Comparison of ENCODE assay signal across 13 mouse cellular contexts in genomic region chr11:69074776-69075069, GRCm38 (mm10). TPM values are rescaled to one million over a fixed set of nuclear protein-coding genes. Genes with fewer than 3 reads are reported as not detected.
DNase-seq lines count a peak whose midpoint lies in the region; ATAC-seq and TF ChIP-seq lines count a peak whose summit lies in the region.
"Had no signal": no experiment of that assay in that cellular context is flagged by ENCODE, and none has a peak within 500 bp of the region (broad histone marks: within the 10 kb centered on the region; RNA-seq: fewer than 3 reads in every experiment).

No protein-coding gene starts in this region.

- no peak overlapping the region for H3K4me2 ChIP-seq in forebrain, embryonic 13.5 days
- H3K4me2 ChIP-seq in forebrain, embryonic 11.5 days (ENCODE audit: low read depth, low read length, severe bottlenecking): no peak overlapping the region
- H3K4me2 ChIP-seq in midbrain, embryonic 12.5 days (replicated peaks): no peak overlapping the region
- no peak overlapping the region for H3K4me2 ChIP-seq in midbrain, embryonic 11.5 days
- H3K4me2 ChIP-seq in limb, embryonic 13.5 days (replicated peaks): no peak overlapping the region
- no peak overlapping the region for H3K4me2 ChIP-seq in stomach, postnatal 0 days (replicated peaks; ENCODE audit: low read depth)

- WGBS in forebrain, embryonic 13.5 days: 40% methylated on average over 2 of the region's 2 CpGs
- 41% methylated on average over 2 of the region's 2 CpGs for WGBS in forebrain, embryonic 11.5 days
- 46% methylated on average over 2 of the region's 2 CpGs for WGBS in midbrain, embryonic 12.5 days
- WGBS in midbrain, embryonic 11.5 days: 47% methylated on average over 2 of the region's 2 CpGs
- WGBS in limb, embryonic 13.5 days: 43% methylated on average over 2 of the region's 2 CpGs
- 43% methylated on average over 2 of the region's 2 CpGs for WGBS in stomach, postnatal 0 days

- TF ChIP-seq CTCF in stomach, postnatal 0 days (IDR thresholded peaks at IDR 0.05; ENCODE audit: low read depth): no peak

- H3K4me1 ChIP-seq in forebrain, embryonic 13.5 days: peaks cover 36% of the 10 kb centered on the region
- H3K4me1 ChIP-seq in forebrain, embryonic 11.5 days (replicated peaks; ENCODE audit: control insufficient read depth, insufficient read depth, low read length): peaks cover 5% of the 10 kb centered on the region; the same call in 1 of the 2 replicates
- peaks cover 33% of the 10 kb centered on the region for H3K4me1 ChIP-seq in midbrain, embryonic 12.5 days
- H3K4me1 ChIP-seq in midbrain, embryonic 11.5 days (ENCODE audit: control insufficient read depth, insufficient read depth, low read length): peaks cover 19% of the 10 kb centered on the region
- H3K4me1 ChIP-seq in limb, embryonic 13.5 days: peaks cover 24% of the 10 kb centered on the region
- H3K4me1 ChIP-seq in stomach, postnatal 0 days (replicated peaks; ENCODE audit: control insufficient read depth, insufficient read depth): no peaks in the 10 kb centered on the region

- H3K9me3 ChIP-seq in forebrain, embryonic 13.5 days (replicated peaks): no peaks in the 10 kb centered on the region
- no peaks in the 10 kb centered on the region for H3K9me3 ChIP-seq in forebrain, embryonic 11.5 days (ENCODE audit: control insufficient read depth, low read length)
- no peaks in the 10 kb centered on the region for H3K9me3 ChIP-seq in midbrain, embryonic 12.5 days
- no peaks in the 10 kb centered on the region for H3K9me3 ChIP-seq in midbrain, embryonic 11.5 days (ENCODE audit: control insufficient read depth, low read length)
- H3K9me3 ChIP-seq in limb, embryonic 13.5 days: no peaks in the 10 kb centered on the region
- no peaks in the 10 kb centered on the region for H3K9me3 ChIP-seq in stomach, postnatal 0 days (ENCODE audit: control insufficient read depth, low read length)
- H3K9me3 ChIP-seq: megakaryocyte, embryonic 14.5 days had no signal

- peak overlapping the region; percentile 93 for H3K27ac ChIP-seq in forebrain, embryonic 13.5 days
- H3K27ac ChIP-seq in forebrain, embryonic 11.5 days (ENCODE audit: low read depth, low read length): no peak overlapping the region
- peak overlapping the region; percentile 36 for H3K27ac ChIP-seq in midbrain, embryonic 12.5 days (replicated peaks)
- no peak overlapping the region for H3K27ac ChIP-seq in midbrain, embryonic 11.5 days (ENCODE audit: low read depth, low read length)
- H3K27ac ChIP-seq in limb, embryonic 13.5 days: peak overlapping the region; percentile 82
- H3K27ac ChIP-seq in stomach, postnatal 0 days (replicated peaks): peak overlapping the region; percentile 97

- no peaks in the 10 kb centered on the region for H3K27me3 ChIP-seq in forebrain, embryonic 13.5 days
- H3K27me3 ChIP-seq in forebrain, embryonic 11.5 days (ENCODE audit: control insufficient read depth, insufficient read depth, low read length): no peaks in the 10 kb centered on the region
- no peaks in the 10 kb centered on the region for H3K27me3 ChIP-seq in midbrain, embryonic 12.5 days
- H3K27me3 ChIP-seq in midbrain, embryonic 11.5 days (ENCODE audit: control insufficient read depth, insufficient read depth, low read length): no peaks in the 10 kb centered on the region
- no peaks in the 10 kb centered on the region for H3K27me3 ChIP-seq in limb, embryonic 13.5 days
- H3K27me3 ChIP-seq in stomach, postnatal 0 days (ENCODE audit: control insufficient read depth, insufficient read depth, low read length): no peaks in the 10 kb centered on the region
- H3K27me3 ChIP-seq: megakaryocyte, embryonic 14.5 days had no signal

- ATAC-seq in forebrain, embryonic 13.5 days: no peak
- ATAC-seq in forebrain, embryonic 11.5 days (replicated peaks; ENCODE audit: low FRiP score): no peak
- ATAC-seq in midbrain, embryonic 12.5 days (ENCODE audit: low FRiP score, low read depth): no peak
- no peak for ATAC-seq in midbrain, embryonic 11.5 days (ENCODE audit: low FRiP score)
- no peak for ATAC-seq in limb, embryonic 13.5 days (ENCODE audit: low FRiP score, low read depth)
- no peak for ATAC-seq in stomach, postnatal 0 days (ENCODE audit: low FRiP score, low TSS enrichment)

- no peak overlapping the region for H3K4me3 ChIP-seq in forebrain, embryonic 13.5 days
- no peak overlapping the region for H3K4me3 ChIP-seq in forebrain, embryonic 11.5 days (ENCODE audit: low read depth, low read length)
- no peak overlapping the region for H3K4me3 ChIP-seq in midbrain, embryonic 12.5 days
- H3K4me3 ChIP-seq in midbrain, embryonic 11.5 days (ENCODE audit: low read depth, low read length): no peak overlapping the region
- H3K4me3 ChIP-seq in limb, embryonic 13.5 days: no peak overlapping the region
- H3K4me3 ChIP-seq in stomach, postnatal 0 days (ENCODE audit: low read depth, low read length): no peak overlapping the region

- H3K36me3 ChIP-seq in forebrain, embryonic 13.5 days (ENCODE audit: poor library complexity, severe bottlenecking): no peaks in the 10 kb centered on the region
- H3K36me3 ChIP-seq in forebrain, embryonic 11.5 days (ENCODE audit: control insufficient read depth, insufficient read depth, low read length): no peaks in the 10 kb centered on the region
- no peaks in the 10 kb centered on the region for H3K36me3 ChIP-seq in midbrain, embryonic 12.5 days
- H3K36me3 ChIP-seq in midbrain, embryonic 11.5 days (ENCODE audit: control insufficient read depth, insufficient read depth, low read length): no peaks in the 10 kb centered on the region
- H3K36me3 ChIP-seq in limb, embryonic 13.5 days: no peaks in the 10 kb centered on the region
- no peaks in the 10 kb centered on the region for H3K36me3 ChIP-seq in stomach, postnatal 0 days (ENCODE audit: control insufficient read depth, insufficient read depth, low read length)

- no peak overlapping the region for H3K9ac ChIP-seq in forebrain, embryonic 13.5 days
- no peak overlapping the region for H3K9ac ChIP-seq in forebrain, embryonic 11.5 days (ENCODE audit: low read length)
- H3K9ac ChIP-seq in midbrain, embryonic 12.5 days (replicated peaks): no peak overlapping the region
- no peak overlapping the region for H3K9ac ChIP-seq in midbrain, embryonic 11.5 days (ENCODE audit: low read length)
- H3K9ac ChIP-seq in limb, embryonic 13.5 days: no peak overlapping the region
- H3K9ac ChIP-seq in stomach, postnatal 0 days (ENCODE audit: low read length): no peak overlapping the region

- no peak for TF ChIP-seq EP300 in stomach, postnatal 0 days (optimal IDR thresholded peaks at IDR 0.05)

- DNase-seq in forebrain, embryonic 11.5 days (ENCODE audit: low spot score): no peak
- DNase-seq in midbrain, embryonic 11.5 days (ENCODE audit: low spot score, missing footprints): no peak
- no peak for DNase-seq in stomach, postnatal 0 days (ENCODE audit: low spot score)
- DNase-seq in gastrocnemius, postnatal 10 days: no peak
- DNase-seq in cerebellum, adult 9-10 months: no peak
- DNase-seq: cerebellum, adult 8-10 months; kidney, adult 8-10 months; right cerebral cortex, postnatal 14 days had no signal

RNA-seq across cellular contexts. Expression of gene Tmem107, which starts 4.1 kb away (rescaled TPM):
- 55.1 and 57.2 TPM in 2 replicates for polyA plus RNA-seq in forebrain, embryonic 13.5 days (2015; fragmentation: Nextera tagmentation; extraction: Ambion mirVana)
- 60.3 and 60.6 TPM in 2 replicates for polyA plus RNA-seq in forebrain, embryonic 11.5 days (2014; fragmentation: Nextera tagmentation; extraction: Ambion mirVana)
- 45.1 and 48.3 TPM in 2 replicates for polyA plus RNA-seq in midbrain, embryonic 12.5 days (2016; fragmentation: Nextera tagmentation; extraction: Ambion mirVana)
- polyA plus RNA-seq in midbrain, embryonic 11.5 days (2014; fragmentation: Nextera tagmentation; extraction: Ambion mirVana): 53.5 and 57.7 TPM in 2 replicates
- polyA plus RNA-seq in limb, embryonic 13.5 days (2015; fragmentation: Nextera tagmentation; extraction: Ambion mirVana): 46.4 and 52.0 TPM in 2 replicates
- 28.4 and 30.8 TPM in 2 replicates for polyA plus RNA-seq in stomach, postnatal 0 days (2015; fragmentation: Nextera tagmentation; extraction: Ambion mirVana)
- 1 to 10 TPM; 4.3 to 5.2 TPM for total RNA-seq in gastrocnemius, postnatal 10 days (2021)

RNA-seq across cellular contexts. Expression of gene Vamp2, which starts 13.6 kb away (rescaled TPM):
- 110 and 124 TPM in 2 replicates for polyA plus RNA-seq in forebrain, embryonic 13.5 days (2015; fragmentation: Nextera tagmentation; extraction: Ambion mirVana)
- polyA plus RNA-seq in forebrain, embryonic 11.5 days (2014; fragmentation: Nextera tagmentation; extraction: Ambion mirVana): 95.9 and 98.4 TPM in 2 replicates
- polyA plus RNA-seq in midbrain, embryonic 12.5 days (2016; fragmentation: Nextera tagmentation; extraction: Ambion mirVana): 123 and 131 TPM in 2 replicates
- 72.4 and 73.5 TPM in 2 replicates for polyA plus RNA-seq in midbrain, embryonic 11.5 days (2014; fragmentation: Nextera tagmentation; extraction: Ambion mirVana)
- polyA plus RNA-seq in limb, embryonic 13.5 days (2015; fragmentation: Nextera tagmentation; extraction: Ambion mirVana): 82.8 and 88.6 TPM in 2 replicates
- 43.0 and 53.7 TPM in 2 replicates for polyA plus RNA-seq in stomach, postnatal 0 days (2015; fragmentation: Nextera tagmentation; extraction: Ambion mirVana)
- total RNA-seq in gastrocnemius, postnatal 10 days (2021): 10 to 100 TPM; 52.4 to 55.8 TPM

RNA-seq across cellular contexts. Expression of gene Borcs6, which starts 15.2 kb away (rescaled TPM):
- polyA plus RNA-seq in forebrain, embryonic 13.5 days (2015; fragmentation: Nextera tagmentation; extraction: Ambion mirVana): 6.6 and 7.9 TPM in 2 replicates
- polyA plus RNA-seq in forebrain, embryonic 11.5 days (2014; fragmentation: Nextera tagmentation; extraction: Ambion mirVana): 7.9 and 9.2 TPM in 2 replicates
- 13.3 and 16.3 TPM in 2 replicates for polyA plus RNA-seq in midbrain, embryonic 12.5 days (2016; fragmentation: Nextera tagmentation; extraction: Ambion mirVana)
- 8.8 and 9.8 TPM in 2 replicates for polyA plus RNA-seq in midbrain, embryonic 11.5 days (2014; fragmentation: Nextera tagmentation; extraction: Ambion mirVana)
- 9.5 and 9.6 TPM in 2 replicates for polyA plus RNA-seq in limb, embryonic 13.5 days (2015; fragmentation: Nextera tagmentation; extraction: Ambion mirVana)
- 14.6 and 16.7 TPM in 2 replicates for polyA plus RNA-seq in stomach, postnatal 0 days (2015; fragmentation: Nextera tagmentation; extraction: Ambion mirVana)
- 10 to 100 TPM; 12.6 to 13.9 TPM for total RNA-seq in gastrocnemius, postnatal 10 days (2021)

RNA-seq across cellular contexts. Expression of gene Per1, which starts 20.3 kb away (rescaled TPM):
- 6.0 and 6.4 TPM in 2 replicates for polyA plus RNA-seq in forebrain, embryonic 13.5 days (2015; fragmentation: Nextera tagmentation; extraction: Ambion mirVana)
- 8.2 and 10.0 TPM in 2 replicates for polyA plus RNA-seq in forebrain, embryonic 11.5 days (2014; fragmentation: Nextera tagmentation; extraction: Ambion mirVana)
- 9.8 and 10.9 TPM in 2 replicates for polyA plus RNA-seq in midbrain, embryonic 12.5 days (2016; fragmentation: Nextera tagmentation; extraction: Ambion mirVana)
- polyA plus RNA-seq in midbrain, embryonic 11.5 days (2014; fragmentation: Nextera tagmentation; extraction: Ambion mirVana): 6.0 and 7.3 TPM in 2 replicates
- 9.3 and 12.0 TPM in 2 replicates for polyA plus RNA-seq in limb, embryonic 13.5 days (2015; fragmentation: Nextera tagmentation; extraction: Ambion mirVana)
- 7.7 and 13.1 TPM in 2 replicates for polyA plus RNA-seq in stomach, postnatal 0 days (2015; fragmentation: Nextera tagmentation; extraction: Ambion mirVana)
- total RNA-seq in gastrocnemius, postnatal 10 days (2021): 10 to 100 TPM; 17.5 to 78.6 TPM

RNA-seq across cellular contexts. Expression of gene Aurkb, which starts 29.3 kb away (rescaled TPM):
- 143 and 149 TPM in 2 replicates for polyA plus RNA-seq in forebrain, embryonic 13.5 days (2015; fragmentation: Nextera tagmentation; extraction: Ambion mirVana)
- 199 and 209 TPM in 2 replicates for polyA plus RNA-seq in forebrain, embryonic 11.5 days (2014; fragmentation: Nextera tagmentation; extraction: Ambion mirVana)
- polyA plus RNA-seq in midbrain, embryonic 12.5 days (2016; fragmentation: Nextera tagmentation; extraction: Ambion mirVana): 139 and 142 TPM in 2 replicates
- 169 and 171 TPM in 2 replicates for polyA plus RNA-seq in midbrain, embryonic 11.5 days (2014; fragmentation: Nextera tagmentation; extraction: Ambion mirVana)
- 140 and 141 TPM in 2 replicates for polyA plus RNA-seq in limb, embryonic 13.5 days (2015; fragmentation: Nextera tagmentation; extraction: Ambion mirVana)
- polyA plus RNA-seq in stomach, postnatal 0 days (2015; fragmentation: Nextera tagmentation; extraction: Ambion mirVana): 24.7 and 34.0 TPM in 2 replicates
- 10 to 100 TPM; 10.2 to 11.6 TPM for total RNA-seq in gastrocnemius, postnatal 10 days (2021)
- total RNA-seq: gastrocnemius, adult 18-20 months had no signal

Comparison
In these comparisons a context has a peak if more than half of its experiments do, and no peak if none do; other contexts are left out.
1. H3K27ac ChIP-seq: peak in forebrain, embryonic 13.5 days (single experiment), midbrain, embryonic 12.5 days (single experiment), limb, embryonic 13.5 days (single experiment) and stomach, postnatal 0 days (single experiment); none in forebrain, embryonic 11.5 days (single experiment) and midbrain, embryonic 11.5 days (single experiment).